Mouse (Mus musculus) megakaryocyte progenitor cell, adult 5-6 weeks (primary cell): ENCODE results near the gene Adssl1. TPM values are rescaled to one million over a fixed set of nuclear protein-coding genes. Genes with fewer than 3 reads are reported as not detected.

Experiments
- ATAC-seq: replicated peaks from 2 replicates; pipeline ENCODE4 v1.8.0; 2016; ENCODE audit warnings: mild to moderate bottlenecking, moderate TSS enrichment, inconsistent platforms; ENCODE audit not compliant: poor library complexity
- total RNA-seq, 2 experiments: library from RNA; stranded (forward) in 1 of 2; stranded (reverse) in 1 of 2; fragments of 157-497, 149-512 nt in 1 of 2; fragments of 200-1000 nt in 1 of 2; gene quantifications; 2 replicates each; pipeline versions ENCODE4 v1.2.3 to v1.2.4; 2015 to 2017

Gene Adssl1
- total RNA-seq, 2 experiments from 2014 or later: 113 to 126 TPM

DNA sequence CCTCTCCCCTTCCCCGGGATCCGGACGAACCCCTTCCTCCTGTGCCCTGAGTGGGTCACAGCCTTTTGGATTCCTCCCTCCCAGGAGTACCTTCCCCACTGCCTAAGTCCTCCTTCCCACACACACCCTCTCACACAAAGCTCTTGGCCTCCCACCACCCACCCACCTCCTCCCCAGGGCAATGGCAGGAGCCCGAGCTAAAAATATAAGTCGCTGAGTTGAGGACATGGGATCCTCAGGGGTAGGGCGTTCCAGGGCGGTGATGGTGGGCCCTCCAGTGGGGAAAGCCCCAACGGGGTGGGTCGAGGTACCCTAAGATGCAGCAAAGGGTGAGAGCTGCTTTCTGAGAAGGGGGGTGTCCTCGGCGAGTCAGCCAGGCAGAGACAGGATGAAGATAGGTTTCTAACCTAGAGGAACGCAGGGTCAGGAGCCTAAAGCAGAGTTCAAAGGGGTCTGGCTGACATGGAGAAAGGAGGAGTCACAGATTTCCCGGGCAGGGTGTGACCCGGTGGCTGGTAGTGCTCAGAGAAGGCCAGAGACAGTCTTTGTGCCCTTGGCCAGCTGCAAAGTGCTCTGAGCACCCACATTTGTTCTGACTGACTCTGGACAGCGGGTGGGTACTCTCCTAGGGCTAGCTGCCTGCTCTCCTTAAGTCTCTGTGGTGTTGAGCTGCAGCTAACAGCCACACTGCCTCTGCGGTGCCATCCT is 663 bp downstream of the Adssl1 start:
- no peak for ATAC-seq

- no peak for ATAC-seq
Observed at GRCm38 (mm10) chr12:112621900-112622299, 2.1 kb downstream of the Adssl1 start.

DNA sequence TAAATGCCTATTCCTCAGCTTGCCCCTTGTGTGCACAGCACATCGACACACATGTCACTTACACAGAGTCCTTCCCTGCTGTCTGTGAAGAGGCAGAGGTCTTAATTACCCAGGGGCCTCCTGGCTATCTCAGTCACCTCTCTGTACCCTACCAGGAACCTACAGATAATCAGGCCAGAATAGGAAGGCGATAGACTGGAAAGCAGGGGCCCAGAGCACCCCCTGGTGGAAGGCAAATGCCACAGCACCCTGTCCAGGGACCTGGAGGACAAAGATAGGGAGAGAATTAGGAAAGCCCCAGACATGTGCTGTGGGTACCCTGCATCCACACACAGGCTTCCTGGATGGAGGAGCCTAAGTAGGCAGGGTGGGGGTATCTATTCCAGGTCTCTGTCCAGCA is 3.9 kb downstream of the Adssl1 start:
- ATAC-seq: peak; percentile 57

GRCm38 (mm10) chr12:112625700-112626099 is 5.9 kb downstream of the Adssl1 start:
- ATAC-seq: no peak

- ATAC-seq: no peak
Observed at GRCm38 (mm10) chr12:112626455-112626854, 6.6 kb downstream of the Adssl1 start.

- no peak for ATAC-seq
Observed at GRCm38 (mm10) chr12:112627097-112627881, 7.4 kb downstream of the Adssl1 start.

DNA sequence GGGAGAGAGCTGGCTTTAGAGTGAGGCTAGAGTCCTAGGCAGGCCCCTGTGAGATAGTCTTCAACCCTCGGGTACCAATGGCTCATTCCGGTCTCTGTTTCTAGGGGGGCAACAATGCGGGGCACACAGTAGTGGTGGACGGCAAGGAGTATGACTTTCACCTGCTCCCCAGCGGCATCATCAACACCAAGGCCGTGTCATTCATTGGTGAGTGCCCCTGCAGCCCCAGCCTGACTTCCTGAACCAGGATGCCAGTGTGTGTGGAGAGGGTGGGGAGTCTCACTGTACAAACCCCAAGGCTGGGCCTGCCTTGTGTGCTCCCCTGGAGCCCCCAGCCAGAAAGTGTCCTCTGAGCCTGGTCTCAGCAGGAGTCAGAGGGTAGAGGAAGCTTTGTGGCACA is 8.4 kb downstream of the Adssl1 start:
- no peak for ATAC-seq

- peak; percentile 68 for ATAC-seq
Observed at GRCm38 (mm10) chr12:112628928-112629721, 9.3 kb downstream of the Adssl1 start.

- ATAC-seq: no peak
Observed at GRCm38 (mm10) chr12:112630029-112630428, 10.2 kb downstream of the Adssl1 start.

- ATAC-seq: no peak
Observed at GRCm38 (mm10) chr12:112630796-112631195, 11.0 kb downstream of the Adssl1 start.

GRCm38 (mm10) chr12:112631472-112631871 is 11.6 kb downstream of the Adssl1 start:
- no peak for ATAC-seq

DNA sequence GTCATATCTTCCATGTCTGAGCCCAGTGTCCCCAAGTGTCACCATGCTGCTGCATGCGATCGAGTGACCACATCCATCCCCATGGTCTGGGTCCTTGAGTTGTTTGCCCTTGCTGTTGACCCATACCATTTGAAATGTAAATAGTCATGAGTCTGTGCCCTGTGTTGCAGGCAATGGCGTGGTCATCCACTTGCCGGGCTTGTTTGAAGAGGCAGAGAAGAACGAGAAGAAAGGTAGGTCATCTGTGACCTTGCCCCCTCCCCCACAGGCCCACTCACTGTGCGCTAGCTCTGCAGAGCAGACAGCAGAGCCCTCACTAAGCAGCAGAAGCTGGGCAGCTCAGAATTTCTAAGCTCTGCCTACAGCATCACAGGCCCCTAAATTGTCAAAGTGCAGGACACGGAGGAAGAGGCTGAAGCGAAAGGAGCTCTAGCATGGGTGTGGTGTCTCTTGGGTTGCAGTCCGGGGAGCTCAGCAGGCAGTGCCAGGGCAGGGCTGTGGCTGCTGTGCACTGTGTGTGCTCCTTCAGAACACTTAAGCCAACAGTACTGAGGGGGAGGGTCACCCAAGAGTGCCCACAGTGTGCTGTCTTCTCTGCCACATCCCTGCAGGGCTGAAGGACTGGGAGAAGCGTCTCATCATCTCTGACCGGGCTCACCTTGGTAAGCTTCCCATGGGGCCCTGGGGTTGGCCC is 12.4 kb downstream of the Adssl1 start:
- no peak for ATAC-seq

GRCm38 (mm10) chr12:112632907-112633306 is 13.1 kb downstream of the Adssl1 start:
- ATAC-seq: 0 out of 2 replicates have a peak, but pooled peaks have one; percentile 13

DNA sequence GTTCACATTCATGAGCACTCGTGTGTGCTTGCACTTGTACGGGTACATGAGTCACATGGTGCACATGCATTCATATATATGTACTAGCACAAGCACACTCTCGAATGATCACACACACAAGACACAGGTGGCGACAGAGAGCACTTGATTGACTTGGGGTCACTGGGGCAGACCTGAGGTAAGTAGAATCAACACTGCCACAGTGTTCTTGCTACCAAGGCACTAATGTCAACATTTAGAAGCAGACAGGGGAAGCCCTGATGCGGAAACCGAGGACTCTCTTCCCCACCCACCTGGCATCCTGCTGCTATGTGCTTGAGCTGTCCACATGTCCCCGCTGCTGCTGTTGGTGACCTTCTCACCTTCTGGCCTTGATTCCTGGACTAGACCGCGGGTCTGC is 13.8 kb downstream of the Adssl1 start:
- ATAC-seq: no peak

DNA sequence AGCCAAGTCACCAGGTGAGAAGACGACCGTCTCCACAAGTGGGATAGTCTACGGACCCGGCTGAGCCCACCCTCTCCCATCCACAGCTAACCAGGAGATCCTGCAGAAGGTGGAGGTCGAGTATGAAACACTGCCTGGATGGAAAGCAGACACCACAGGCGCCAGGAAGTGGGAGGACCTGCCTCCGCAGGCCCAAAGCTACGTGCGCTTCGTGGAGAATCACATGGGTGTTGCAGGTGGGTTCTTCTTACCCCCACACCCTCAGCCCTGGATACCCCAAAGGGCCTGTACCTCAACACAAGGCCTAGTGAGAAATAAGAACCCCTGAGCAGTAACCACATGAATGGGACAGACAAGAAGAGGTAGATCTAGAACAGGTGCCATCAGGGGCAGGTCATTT is 19.7 kb downstream of the Adssl1 start:
- ATAC-seq: no peak

DNA sequence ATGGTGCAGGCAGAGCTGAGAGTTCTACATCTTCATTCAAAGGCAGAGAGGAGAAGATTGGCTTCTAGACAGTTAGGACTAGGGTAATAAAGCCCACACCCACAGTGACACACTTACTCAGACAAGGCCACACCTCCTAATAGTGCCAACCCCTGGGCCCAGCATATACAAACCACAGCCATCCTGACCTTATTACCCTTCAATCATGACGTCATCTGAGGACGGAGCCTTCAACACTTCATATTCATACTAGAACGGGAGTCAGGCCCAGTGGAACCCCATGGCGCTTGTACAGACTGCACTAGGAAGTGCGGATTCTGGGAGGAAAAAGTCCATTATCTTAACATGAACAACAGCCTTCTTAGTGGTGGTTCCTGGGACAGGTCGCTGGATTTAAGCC is 23.3 kb downstream of the Adssl1 start:
- ATAC-seq: no peak

DNA sequence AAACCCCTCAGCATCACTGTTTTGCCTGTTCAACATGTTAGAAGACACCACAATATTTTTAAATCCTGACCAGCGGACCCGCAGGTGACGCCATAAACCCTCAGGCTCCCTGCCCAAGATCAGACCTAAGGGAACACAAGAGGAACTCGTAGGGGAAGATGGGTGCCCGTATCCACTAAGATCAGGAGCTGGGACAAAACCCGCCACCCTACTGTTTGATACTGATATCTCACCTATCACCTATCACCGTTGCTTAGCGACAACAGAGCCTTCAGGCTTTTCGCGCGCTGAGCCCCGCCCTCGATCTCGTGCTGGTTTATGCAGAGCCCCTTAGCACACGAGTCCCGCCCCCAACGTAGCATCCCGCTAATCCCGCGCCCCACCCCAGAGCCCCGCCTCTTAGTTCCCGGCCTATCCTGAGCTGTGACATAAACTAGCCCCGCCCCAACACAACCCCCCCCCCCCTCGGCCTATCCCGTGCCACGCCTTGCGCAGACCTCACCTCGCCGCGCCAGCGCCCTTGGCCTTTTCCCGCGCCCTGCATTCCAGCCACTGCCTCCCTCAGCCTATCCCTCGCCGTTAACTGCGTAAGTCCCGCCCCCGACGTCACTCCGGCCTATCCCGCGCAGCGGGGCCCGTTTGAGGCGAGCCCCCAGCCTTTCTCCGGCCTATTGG is 24.5 kb downstream of the Adssl1 start, which contains the start of gene Siva1:
Siva1 (plus strand) TSS at position 500 of the 675 bp plus-strand sequence.
- ATAC-seq: peak; percentile 83

GRCm38 (mm10) chr12:112644855-112645506 is 25.1 kb downstream of the Adssl1 start:
- ATAC-seq: peak; percentile 21

- no peak for ATAC-seq
Observed at GRCm38 (mm10) chr12:112646139-112646538, 26.3 kb downstream of the Adssl1 start.

DNA sequence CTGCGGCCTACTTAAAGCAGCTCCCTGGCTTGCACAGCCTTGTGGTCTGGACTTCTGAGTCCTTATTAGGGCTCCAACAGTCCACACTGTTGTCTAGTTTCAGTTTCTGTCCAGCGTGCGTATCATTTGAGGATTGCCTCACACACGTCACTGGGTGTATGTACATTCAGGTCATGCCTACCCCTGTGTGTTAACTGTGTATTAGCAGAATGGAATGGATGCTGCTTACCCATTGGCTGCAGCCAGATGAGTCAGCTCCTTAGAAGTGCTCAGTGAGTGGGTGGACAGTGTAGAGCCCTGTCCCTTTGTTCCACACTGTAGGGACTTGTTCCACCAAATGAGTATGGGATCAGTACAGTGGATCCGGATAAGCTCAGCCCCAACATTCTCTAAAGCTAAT is 28.2 kb downstream of the Adssl1 start:
- peak; percentile 15 for ATAC-seq
